Mouse (Mus musculus) testis, adult 2 months (tissue): ENCODE measurements around the gene Igfbp1.

Source experiments
- CTCF ChIP-seq: fragments of 200-500 bp; IDR thresholded peaks from 2 replicates; pipeline ENCODE4 v1.5.1; 2012; ENCODE audit warnings: low read depth, mild to moderate bottlenecking, inconsistent platforms, low read length, moderate library complexity; ENCODE audit not compliant: control insufficient read depth, insufficient read depth, insufficient replicate concordance
- POLR2A ChIP-seq: fragments of 200-500 bp; IDR thresholded peaks from 2 replicates; pipeline ENCODE4 v1.6.1; 2012; ENCODE audit warnings: low read depth, mild to moderate bottlenecking, inconsistent platforms, low read length, moderate library complexity; ENCODE audit not compliant: control insufficient read depth

DNA sequence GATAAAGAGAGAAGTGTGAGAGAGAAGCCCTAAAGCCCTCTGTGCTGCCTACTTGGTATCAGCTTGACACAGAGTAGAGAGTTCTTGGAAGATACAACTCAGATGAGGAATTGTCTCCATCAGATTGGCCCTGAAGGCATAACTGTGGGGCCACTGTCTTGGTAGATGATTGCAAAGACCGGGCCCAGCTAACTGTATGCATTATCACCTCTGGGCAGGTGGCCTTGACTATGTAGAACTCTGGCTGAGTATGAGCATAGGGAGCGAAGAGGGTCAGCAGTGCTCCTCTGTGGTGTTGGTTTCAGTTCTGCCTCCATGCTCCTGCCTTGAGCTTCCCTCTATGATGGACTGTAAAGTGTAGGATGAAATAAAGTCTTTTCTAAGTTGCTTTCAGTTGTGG is 52.8 kb downstream of the Igfbp1 start:
- TF ChIP-seq POLR2A = no peak
- no peak for TF ChIP-seq CTCF
